Mouse (Mus musculus) B cell, adult (primary cell): ENCODE data around the gene Rbm41. TPM values are rescaled to one million over a fixed set of nuclear protein-coding genes. Genes with fewer than 3 reads are reported as not detected.

ENCODE experiments used
- total RNA-seq: library from RNA; stranded (reverse); gene quantifications from 4 replicates; pipeline ENCODE4 v1.2.4, GENCODE M21; 2023; ENCODE audit not compliant: inconsistent age

Gene Rbm41
- 23.7 to 30.3 TPM (median 25.8 TPM) in 4 replicates for total RNA-seq

GRCm38 (mm10) chrX:139997740-139998690, at the start of gene Rbm41:
Gene Rbm41 (minus strand): TSS chrX:139998595.

DNA sequence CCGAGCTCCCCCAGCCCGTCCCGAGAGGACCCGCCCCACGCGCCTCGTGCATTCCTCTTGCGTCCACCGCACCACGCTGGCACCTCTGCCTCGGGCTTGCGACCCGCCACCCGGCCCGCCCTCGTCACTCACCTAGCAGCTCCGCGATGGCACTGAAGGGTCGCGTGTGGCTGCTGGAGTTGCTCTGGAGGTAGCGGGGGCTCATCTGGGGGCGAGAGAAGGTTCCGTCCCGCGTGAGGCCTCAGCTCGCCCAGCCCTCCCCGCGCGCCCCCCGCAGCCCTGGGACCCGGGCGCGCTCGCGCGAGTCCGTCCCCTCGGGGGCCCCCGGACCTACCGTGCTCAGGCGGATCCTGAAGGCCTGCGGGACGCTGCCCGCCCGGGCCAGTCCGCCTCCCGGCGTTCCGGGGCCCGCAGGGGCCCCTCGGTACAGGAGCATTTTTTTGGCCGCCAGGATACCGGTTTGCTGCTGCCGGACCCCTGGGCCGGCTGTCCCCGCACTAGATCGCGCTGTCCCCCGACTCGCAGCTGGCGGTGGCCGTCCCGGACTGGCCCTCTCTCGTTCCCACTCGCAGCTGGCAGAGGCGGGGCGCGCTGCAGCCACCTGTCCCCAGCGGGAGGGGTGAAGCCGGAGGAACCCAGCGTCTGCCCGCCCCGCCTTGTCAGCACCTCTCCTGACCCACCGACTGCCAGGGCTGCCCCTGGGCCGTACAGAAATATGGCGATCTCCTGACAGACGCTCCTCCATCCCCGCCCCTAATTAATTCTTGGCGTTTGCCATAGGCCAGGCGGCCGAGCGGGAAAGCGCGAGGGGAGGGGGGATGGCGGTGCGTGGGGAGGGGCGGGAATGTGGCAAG, 127.2 kb downstream of the Rbm41 start, which contains the start of gene Morc4:
TSS of gene Morc4 (minus strand) at position 740 of the 854 bp plus-strand sequence.

Other genes starting within 250 kb of the Rbm41 start
- not detected in 4 replicates for gene Ripply1, start 216.2 kb downstream of the Rbm41 start, total RNA-seq
- gene Cldn2, start 197.8 kb downstream of the Rbm41 start, total RNA-seq, result not detected in 4 replicates
- gene Morc4, start 126.9 kb downstream of the Rbm41 start, total RNA-seq, result not detected in 4 replicates
- gene Nup62cl, start 64.1 kb upstream of the Rbm41 start, total RNA-seq, result not detected in 4 replicates
- not detected in 4 replicates for gene Pih1h3b, start 64.3 kb upstream of the Rbm41 start, total RNA-seq